ENCODE assay signal across 28 mouse cellular contexts in the genomic region with DNA sequence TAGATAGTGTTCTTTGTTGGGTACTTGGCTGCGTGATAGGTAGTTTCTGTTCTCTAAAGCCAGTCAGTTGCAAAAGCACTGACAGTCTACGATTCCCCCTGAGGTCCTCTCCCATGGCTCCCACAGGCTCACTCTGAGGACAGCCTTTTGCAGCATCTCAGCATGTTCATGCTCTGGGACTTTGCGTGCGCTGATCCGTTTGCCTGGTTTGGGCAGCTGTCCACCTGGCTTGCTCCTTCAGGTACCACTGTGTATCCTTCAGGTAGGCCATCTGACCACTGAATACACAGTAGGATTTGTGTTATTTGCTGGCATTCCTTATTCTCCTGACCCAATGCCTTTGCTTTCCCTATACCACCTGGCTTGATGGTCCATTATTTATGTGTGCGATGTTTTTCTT. TPM values are rescaled to one million over a fixed set of nuclear protein-coding genes. Genes with fewer than 3 reads are reported as not detected.
A peak's percentile ranks its signal among the peaks of the same experiment; 100 is the strongest.
DNase-seq lines count a peak whose midpoint lies in the region; ATAC-seq and TF ChIP-seq lines count a peak whose summit lies in the region.
"Had no signal": no experiment of that assay in that cellular context is flagged by ENCODE, and none has a peak within 500 bp of the region (broad histone marks: within the 10 kb centered on the region; RNA-seq: fewer than 3 reads in every experiment).

No protein-coding gene starts in this region.

- DNase-seq in intestine, embryonic 14.5 days (ENCODE audit: low spot score) = peak; percentile 9
- DNase-seq in cerebellum, adult 18-20 months = peak; percentile 76 to 80
- peak; percentile 89 for DNase-seq in cerebellum, postnatal 10 days
- DNase-seq in midbrain, embryonic 14.5 days = no peak
- no peak for DNase-seq in hindbrain, embryonic 11.5 days (ENCODE audit: low spot score)
- no peak for DNase-seq in retina, postnatal 1 day
- DNase-seq: adrenal gland, postnatal 25 days; embryo, embryonic 11 days; gastrocnemius, postnatal 25 days; heart, adult 2 months; kidney, adult 9 months; kidney, postnatal 10 days; layer of hippocampus, adult 9-11 months; right cerebral cortex, postnatal 14 days had no signal

- H3K27me3 ChIP-seq in intestine, embryonic 14.5 days (replicated peaks; ENCODE audit: control insufficient read depth, insufficient read depth, low read length) = no peaks in the 10 kb centered on the region
- H3K27me3 ChIP-seq in intestine, postnatal 0 days (replicated peaks; ENCODE audit: control insufficient read depth, insufficient read depth, low read length) = no peaks in the 10 kb centered on the region
- H3K27me3 ChIP-seq in midbrain, embryonic 14.5 days (ENCODE audit: control insufficient read depth, insufficient read depth, low read length) = no peaks in the 10 kb centered on the region
- no peaks in the 10 kb centered on the region for H3K27me3 ChIP-seq in hindbrain, embryonic 11.5 days (ENCODE audit: control insufficient read depth, insufficient read depth, low read length)
- H3K27me3 ChIP-seq: embryonic facial prominence, embryonic 12.5 days; heart, embryonic 12.5 days; limb, embryonic 12.5 days; lung, embryonic 15.5 days; megakaryocyte, embryonic 14.5 days; midbrain, embryonic 12.5 days; neural tube, embryonic 13.5 days had no signal

- 95% methylated on average over 6 of the region's 6 CpGs for WGBS in intestine, embryonic 14.5 days
- 95% methylated on average over 6 of the region's 6 CpGs for WGBS in intestine, postnatal 0 days
- over 99% methylated on average over 6 of the region's 6 CpGs for WGBS in midbrain, embryonic 14.5 days
- WGBS in hindbrain, embryonic 11.5 days = 91% methylated on average over 6 of the region's 6 CpGs

- H3K27ac ChIP-seq in intestine, embryonic 14.5 days (ENCODE audit: low read depth) = no peak overlapping the region
- no peak overlapping the region for H3K27ac ChIP-seq in intestine, postnatal 0 days (ENCODE audit: low read depth, low read length)
- H3K27ac ChIP-seq in midbrain, embryonic 14.5 days (replicated peaks; ENCODE audit: low read depth, low read length) = no peak overlapping the region
- no peak overlapping the region for H3K27ac ChIP-seq in hindbrain, embryonic 11.5 days (ENCODE audit: low read depth, low read length)
- H3K27ac ChIP-seq: embryonic facial prominence, embryonic 12.5 days; heart, adult 2 months; hindbrain, embryonic 10.5 days; hindbrain, postnatal 0 days; limb, embryonic 12.5 days; lung, embryonic 15.5 days; midbrain, embryonic 12.5 days; neural tube, embryonic 13.5 days had no signal

- no peaks in the 10 kb centered on the region for H3K36me3 ChIP-seq in intestine, embryonic 14.5 days (ENCODE audit: control insufficient read depth, insufficient read depth, low read length)
- no peaks in the 10 kb centered on the region for H3K36me3 ChIP-seq in intestine, postnatal 0 days (ENCODE audit: control insufficient read depth, insufficient read depth)
- H3K36me3 ChIP-seq in midbrain, embryonic 14.5 days (ENCODE audit: control insufficient read depth, insufficient read depth, low read length) = no peaks in the 10 kb centered on the region
- H3K36me3 ChIP-seq in hindbrain, embryonic 11.5 days (ENCODE audit: control insufficient read depth, insufficient read depth, low read length) = no peaks in the 10 kb centered on the region
- H3K36me3 ChIP-seq: embryonic facial prominence, embryonic 12.5 days; heart, embryonic 12.5 days; hindbrain, embryonic 10.5 days; limb, embryonic 12.5 days; lung, embryonic 15.5 days; midbrain, embryonic 12.5 days; neural tube, embryonic 13.5 days had no signal

- no peak overlapping the region for H3K4me2 ChIP-seq in intestine, embryonic 14.5 days (ENCODE audit: low read length)
- no peak overlapping the region for H3K4me2 ChIP-seq in intestine, postnatal 0 days (replicated peaks; ENCODE audit: low read depth)
- H3K4me2 ChIP-seq in midbrain, embryonic 14.5 days (ENCODE audit: low read length) = no peak overlapping the region
- H3K4me2 ChIP-seq in hindbrain, embryonic 11.5 days (replicated peaks; ENCODE audit: low read depth, low read length) = no peak overlapping the region
- H3K4me2 ChIP-seq: embryonic facial prominence, embryonic 12.5 days; heart, embryonic 12.5 days; limb, embryonic 12.5 days; lung, embryonic 15.5 days; midbrain, embryonic 12.5 days; neural tube, embryonic 13.5 days had no signal

- H3K4me1 ChIP-seq in intestine, embryonic 14.5 days (replicated peaks; ENCODE audit: control insufficient read depth, insufficient read depth, low read length) = 0 out of 2 replicates have a peak, but pooled peaks cover 2% of the 10 kb centered on the region
- no peaks in the 10 kb centered on the region for H3K4me1 ChIP-seq in intestine, postnatal 0 days (replicated peaks; ENCODE audit: control insufficient read depth, insufficient read depth, low read length)
- no peaks in the 10 kb centered on the region for H3K4me1 ChIP-seq in midbrain, embryonic 14.5 days (ENCODE audit: control insufficient read depth, insufficient read depth, low read length)
- no peaks in the 10 kb centered on the region for H3K4me1 ChIP-seq in hindbrain, embryonic 11.5 days (replicated peaks; ENCODE audit: control insufficient read depth, insufficient read depth, low read length)
- H3K4me1 ChIP-seq: embryonic facial prominence, embryonic 12.5 days; hindbrain, embryonic 10.5 days; megakaryocyte, embryonic 14.5 days; midbrain, embryonic 12.5 days; neural tube, embryonic 13.5 days had no signal

- ATAC-seq in intestine, embryonic 14.5 days (replicated peaks; ENCODE audit: low FRiP score, low TSS enrichment, low read depth) = no peak
- ATAC-seq in intestine, postnatal 0 days = no peak
- peak; percentile 29; the same call in 1 of the 2 replicates for ATAC-seq in megakaryocyte progenitor cell, adult 5-6 weeks (replicated peaks; ENCODE audit: poor library complexity)
- ATAC-seq in midbrain, embryonic 14.5 days (ENCODE audit: low FRiP score, low TSS enrichment) = no peak
- no peak for ATAC-seq in hindbrain, embryonic 11.5 days (ENCODE audit: low FRiP score)
- ATAC-seq: CD4-positive, CD25-positive, alpha-beta regulatory T cell, adult 4 months; forebrain, embryonic 14.5 days; hindbrain, postnatal 0 days; intestine, embryonic 16.5 days had no signal

- TF ChIP-seq CTCF in intestine, postnatal 0 days (IDR thresholded peaks at IDR 0.05; ENCODE audit: low read depth) = no peak

- H3K9ac ChIP-seq in intestine, embryonic 14.5 days (ENCODE audit: low read length) = no peak overlapping the region
- H3K9ac ChIP-seq in intestine, postnatal 0 days (ENCODE audit: low read depth, low read length) = no peak overlapping the region
- H3K9ac ChIP-seq in midbrain, embryonic 14.5 days (replicated peaks; ENCODE audit: low read length) = no peak overlapping the region
- H3K9ac ChIP-seq in hindbrain, embryonic 11.5 days (ENCODE audit: low read depth, low read length) = no peak overlapping the region
- H3K9ac ChIP-seq: embryonic facial prominence, embryonic 12.5 days; heart, embryonic 12.5 days; limb, embryonic 12.5 days; lung, embryonic 15.5 days; midbrain, embryonic 12.5 days; neural tube, embryonic 13.5 days had no signal

- no peaks in the 10 kb centered on the region for H3K9me3 ChIP-seq in intestine, embryonic 14.5 days (ENCODE audit: control insufficient read depth, low read length)
- no peaks in the 10 kb centered on the region for H3K9me3 ChIP-seq in intestine, postnatal 0 days (ENCODE audit: control insufficient read depth)
- no peaks in the 10 kb centered on the region for H3K9me3 ChIP-seq in midbrain, embryonic 14.5 days (ENCODE audit: control insufficient read depth, low read length)
- no peaks in the 10 kb centered on the region for H3K9me3 ChIP-seq in hindbrain, embryonic 11.5 days (ENCODE audit: control insufficient read depth, low read length)
- H3K9me3 ChIP-seq: embryonic facial prominence, embryonic 12.5 days; heart, embryonic 12.5 days; hindbrain, embryonic 10.5 days; limb, embryonic 12.5 days; lung, embryonic 15.5 days; megakaryocyte, embryonic 14.5 days; midbrain, embryonic 12.5 days; neural tube, embryonic 13.5 days had no signal

- H3K4me3 ChIP-seq in intestine, embryonic 14.5 days (ENCODE audit: low read depth, low read length) = no peak overlapping the region
- no peak overlapping the region for H3K4me3 ChIP-seq in intestine, postnatal 0 days (ENCODE audit: low read depth, low read length)
- no peak overlapping the region for H3K4me3 ChIP-seq in midbrain, embryonic 14.5 days (replicated peaks; ENCODE audit: low read depth, low read length)
- no peak overlapping the region for H3K4me3 ChIP-seq in hindbrain, embryonic 11.5 days (ENCODE audit: low read depth, low read length)
- H3K4me3 ChIP-seq: embryonic facial prominence, embryonic 12.5 days; heart, adult 2 months; heart, embryonic 12.5 days; hindbrain, embryonic 10.5 days; limb, embryonic 12.5 days; lung, embryonic 15.5 days; megakaryocyte, embryonic 14.5 days; midbrain, embryonic 12.5 days; neural tube, embryonic 13.5 days had no signal

RNA-seq across cellular contexts. Expression of gene Ppm1l, which starts 33.3 kb away (rescaled TPM):
- 7.3 and 8.0 TPM in 2 replicates for polyA plus RNA-seq in intestine, embryonic 14.5 days (2014; fragmentation: Nextera tagmentation; extraction: Ambion mirVana)
- polyA plus RNA-seq in intestine, postnatal 0 days (2015; fragmentation: Nextera tagmentation; extraction: Ambion mirVana) = 2.8 and 3.0 TPM in 2 replicates
- total RNA-seq in megakaryocyte progenitor cell, adult 5-6 weeks (2015) = 2.2 TPM in 2 replicates
- 1.5 and 2.0 TPM in 2 replicates for total RNA-seq in megakaryocyte progenitor cell, adult 5-6 weeks (2017)
- polyA plus RNA-seq in midbrain, embryonic 14.5 days (2014; fragmentation: Nextera tagmentation; extraction: Ambion mirVana) = 20.4 and 26.2 TPM in 2 replicates
- 17.1 and 17.2 TPM in 2 replicates for polyA plus RNA-seq in hindbrain, embryonic 11.5 days (2014; fragmentation: Nextera tagmentation; extraction: Ambion mirVana)

Comparison
In these comparisons a context has a peak if more than half of its experiments do, and no peak if none do; other contexts are left out.
1. DNase-seq: peak in intestine, embryonic 14.5 days (single experiment), cerebellum, adult 18-20 months (2 of 2) and cerebellum, postnatal 10 days (2 of 2); none in midbrain, embryonic 14.5 days (single experiment), hindbrain, embryonic 11.5 days (single experiment) and retina, postnatal 1 day (single experiment).